Mouse (Mus musculus): ENCODE measurements around the gene Mkrn1. TPM values are rescaled to one million over a fixed set of nuclear protein-coding genes. Genes with fewer than 3 reads are reported as not detected.
"Not testable (repeated sequence)": the region's sequence is repeated elsewhere in the genome, so short reads cannot be mapped to it uniquely, and the experiment has no call there.

Gene Mkrn1
- total RNA-seq (2021), result 100 to 1,000 TPM; 131 to 151 TPM

- peak; percentile 83 to 86 for DNase-seq (ENCODE audit: low spot score in 2 of 2)
- intact Hi-C loops (cut with DNase I), result loop anchor here (5.0 kb wide), 2 partner anchors 32 to 152 kb away; partner anchors contain the start of gene Adck2
Observed at GRCm38 (mm10) chr6:39419851-39420721, at the start of gene Mkrn1. TSS of gene Mkrn1 (minus strand) at chr6:39420462.

GRCm38 (mm10) chr6:39469427-39469826 lies 49.2 kb upstream of the Mkrn1 start:
- intact Hi-C loops (cut with DNase I), result no loop called here
- DNase-seq (ENCODE audit: low spot score in 2 of 2), result no peak

GRCm38 (mm10) chr6:39462621-39463538 lies 42.6 kb upstream of the Mkrn1 start:
- DNase-seq (ENCODE audit: low spot score in 2 of 2), result peak; percentile 71 to 73
- intact Hi-C loops (cut with DNase I), result no loop called here

- DNase-seq (ENCODE audit: low spot score in 2 of 2), result no peak
- intact Hi-C loops (cut with DNase I), result no loop called here
Observed at GRCm38 (mm10) chr6:39460040-39460439, 39.8 kb upstream of the Mkrn1 start.

GRCm38 (mm10) chr6:39455339-39456160 lies 35.3 kb upstream of the Mkrn1 start:
- intact Hi-C loops (cut with DNase I), result no loop called here
- DNase-seq (ENCODE audit: low spot score in 2 of 2), result no peak

- DNase-seq (ENCODE audit: low spot score in 2 of 2), result no peak
- intact Hi-C loops (cut with DNase I), result loop anchor here (5.0 kb wide), 1 partner anchor 37 kb away; no protein-coding TSS in a partner anchor
Observed at GRCm38 (mm10) chr6:39454616-39455015, 34.4 kb upstream of the Mkrn1 start.

GRCm38 (mm10) chr6:39453564-39453963 lies 33.3 kb upstream of the Mkrn1 start:
- DNase-seq (ENCODE audit: low spot score in 2 of 2), result no peak
- intact Hi-C loops (cut with DNase I), result loop anchor here (5.0 kb wide), 1 partner anchor 36 kb away; no protein-coding TSS in a partner anchor

GRCm38 (mm10) chr6:39451033-39451432 lies 30.8 kb upstream of the Mkrn1 start:
- intact Hi-C loops (cut with DNase I), result loop anchor here (5.0 kb wide), 1 partner anchor 34 kb away; no protein-coding TSS in a partner anchor

GRCm38 (mm10) chr6:39450580-39450979 lies 30.3 kb upstream of the Mkrn1 start:
- intact Hi-C loops (cut with DNase I), result loop anchor here (5.0 kb wide), 1 partner anchor 33 kb away; no protein-coding TSS in a partner anchor
- DNase-seq (ENCODE audit: low spot score in 2 of 2), result no peak

More at GRCm38 (mm10) chr6:39451033-39451432, 30.8 kb upstream of the Mkrn1 start:
- no peak for DNase-seq (ENCODE audit: low spot score in 2 of 2)

GRCm38 (mm10) chr6:39447429-39448185 lies 27.3 kb upstream of the Mkrn1 start:
- intact Hi-C loops (cut with DNase I), result no loop called here
- peak; percentile 35 to 43 for DNase-seq (ENCODE audit: low spot score in 2 of 2)

- intact Hi-C loops (cut with DNase I), result no loop called here
- no peak for DNase-seq (ENCODE audit: low spot score in 2 of 2)
Observed at GRCm38 (mm10) chr6:39445801-39446572, 25.7 kb upstream of the Mkrn1 start.

- no peak for DNase-seq (ENCODE audit: low spot score in 2 of 2)
- intact Hi-C loops (cut with DNase I), result no loop called here
Observed at GRCm38 (mm10) chr6:39442786-39443287, 22.6 kb upstream of the Mkrn1 start.

- no peak for DNase-seq (ENCODE audit: low spot score in 2 of 2)
- intact Hi-C loops (cut with DNase I), result no loop called here
Observed at GRCm38 (mm10) chr6:39440207-39440606, 19.9 kb upstream of the Mkrn1 start.

- intact Hi-C loops (cut with DNase I); DNase-seq (ENCODE audit: low spot score in 2 of 2): not testable (repeated sequence)
Observed at GRCm38 (mm10) chr6:39437519-39437918, 17.3 kb upstream of the Mkrn1 start.

- no peak for DNase-seq (ENCODE audit: low spot score in 2 of 2)
- intact Hi-C loops (cut with DNase I), result no loop called here
Observed at GRCm38 (mm10) chr6:39435875-39436274, 15.6 kb upstream of the Mkrn1 start.

- no peak for DNase-seq (ENCODE audit: low spot score in 2 of 2)
- intact Hi-C loops (cut with DNase I), result no loop called here
Observed at GRCm38 (mm10) chr6:39434886-39435492, 14.7 kb upstream of the Mkrn1 start.
